Mouse (Mus musculus): ENCODE data around the gene Speg.

Gene Speg

GRCm38 (mm10) chr1:75442171-75442570 lies 67.1 kb downstream of the Speg start:
- no peak for DNase-seq (ENCODE audit: low spot score in 2 of 2)

DNA sequence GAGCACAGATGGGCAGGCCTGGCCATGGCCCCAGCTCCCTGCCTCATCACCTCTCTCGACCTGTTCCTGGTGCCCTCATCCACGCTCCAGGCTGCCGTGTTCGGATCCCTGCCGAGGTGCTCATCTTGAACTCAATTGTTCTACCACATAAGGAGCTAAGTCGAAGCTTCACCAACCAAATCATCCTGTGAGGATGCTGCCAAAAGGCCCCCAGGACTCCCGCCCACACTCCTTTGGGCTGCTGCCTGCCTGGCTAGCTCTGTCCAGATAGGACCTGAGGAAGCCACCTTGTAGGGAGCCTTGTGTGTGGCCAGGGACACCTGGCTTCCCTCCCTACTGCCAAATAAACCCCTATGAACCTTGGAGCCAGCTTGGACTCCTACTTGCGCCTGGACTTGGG lies 67.7 kb downstream of the Speg start:
- DNase-seq (ENCODE audit: low spot score in 2 of 2) = no peak

DNA sequence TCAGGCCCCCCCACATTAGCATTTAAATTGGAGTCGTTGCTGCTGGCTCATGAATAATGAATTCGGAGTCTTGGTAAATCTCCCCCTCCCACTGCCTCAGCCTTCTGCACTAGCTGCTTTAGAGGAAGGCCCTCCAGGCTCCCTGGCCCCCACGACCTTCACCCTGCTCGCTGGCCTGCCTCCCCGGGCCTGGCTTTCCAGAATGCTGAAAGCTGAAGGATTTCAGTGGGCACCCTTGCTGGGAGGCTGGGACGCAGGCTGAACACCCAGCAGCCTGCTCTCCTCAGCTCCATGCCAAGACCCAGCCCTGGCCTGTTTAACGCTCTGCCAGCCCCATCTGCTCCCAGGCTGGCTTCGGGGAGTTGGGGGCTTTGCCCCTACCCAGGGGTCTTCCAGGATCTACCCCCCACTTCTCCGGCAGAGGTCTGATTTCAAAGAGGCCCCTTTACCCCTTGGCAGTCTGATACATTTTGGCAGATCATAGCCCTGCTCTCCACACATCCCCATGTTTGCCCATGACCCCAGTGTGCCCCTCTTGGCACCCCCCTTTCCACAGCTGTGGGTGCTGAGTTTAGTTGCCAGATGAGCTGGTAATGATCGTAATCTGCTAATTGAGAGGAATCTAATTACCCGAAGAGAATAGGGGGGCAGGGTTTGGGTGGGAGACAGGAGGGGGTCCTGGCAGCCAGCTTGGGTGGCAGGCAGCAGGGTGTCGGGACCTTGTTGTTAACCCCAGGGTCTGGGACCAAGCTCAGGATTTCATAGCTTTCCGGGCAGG lies 68.3 kb downstream of the Speg start:
- no peak for DNase-seq (ENCODE audit: low spot score in 2 of 2)

GRCm38 (mm10) chr1:75444208-75444607 lies 69.1 kb downstream of the Speg start:
- DNase-seq (ENCODE audit: low spot score in 2 of 2) = no peak

DNA sequence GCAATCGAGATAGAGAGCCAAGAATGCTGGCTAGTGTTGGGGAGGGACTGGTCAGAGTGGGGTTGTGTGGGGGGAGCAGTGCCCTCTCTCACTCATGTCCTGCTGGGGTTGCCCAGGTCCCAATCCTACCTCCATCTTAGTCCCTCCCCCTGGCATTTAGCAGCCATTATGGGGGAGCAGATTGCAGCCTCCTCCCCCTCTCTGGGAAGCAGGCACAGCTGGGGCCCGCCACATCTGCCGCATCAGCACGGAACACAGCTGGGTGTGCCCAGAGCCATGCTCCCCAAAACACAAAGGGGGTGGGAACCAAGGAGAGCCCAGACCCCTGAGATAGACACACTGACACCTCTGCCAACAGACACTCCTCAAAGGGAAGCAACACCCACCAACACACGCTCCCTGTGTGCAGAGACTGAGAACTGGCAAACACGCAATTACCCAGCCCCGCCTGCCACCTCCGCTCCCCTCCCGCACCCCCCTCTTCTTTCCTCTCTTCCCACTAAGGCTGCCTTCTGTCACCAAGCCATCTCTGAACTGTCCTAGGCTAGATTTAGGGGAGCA lies 70.1 kb downstream of the Speg start:
- no peak for DNase-seq (ENCODE audit: low spot score in 2 of 2)

GRCm38 (mm10) chr1:75445751-75446611 lies 70.9 kb downstream of the Speg start:
- DNase-seq (ENCODE audit: low spot score in 2 of 2) = peak in 1 of 2 experiments; percentile 63

DNA sequence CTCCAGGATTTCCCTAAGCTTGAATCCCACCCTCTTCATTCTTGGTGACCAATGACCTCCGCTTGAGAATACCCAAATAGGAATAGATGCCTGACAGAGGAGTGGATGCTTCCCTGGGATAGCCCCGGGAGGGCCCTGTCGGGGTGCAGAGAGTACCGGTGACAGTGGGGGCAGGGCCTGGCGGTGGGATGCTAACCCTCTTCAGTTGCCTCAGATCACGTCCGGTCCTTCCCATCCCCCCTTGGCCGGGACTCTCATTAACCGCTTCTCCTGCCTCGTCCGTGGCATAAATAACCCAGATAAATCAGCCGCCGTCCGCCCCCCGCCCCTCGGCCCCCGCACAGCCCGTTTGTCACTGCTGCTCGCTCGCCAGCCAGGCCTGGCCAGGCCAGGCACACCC lies 71.6 kb downstream of the Speg start:
- no peak for DNase-seq (ENCODE audit: low spot score in 2 of 2)

DNA sequence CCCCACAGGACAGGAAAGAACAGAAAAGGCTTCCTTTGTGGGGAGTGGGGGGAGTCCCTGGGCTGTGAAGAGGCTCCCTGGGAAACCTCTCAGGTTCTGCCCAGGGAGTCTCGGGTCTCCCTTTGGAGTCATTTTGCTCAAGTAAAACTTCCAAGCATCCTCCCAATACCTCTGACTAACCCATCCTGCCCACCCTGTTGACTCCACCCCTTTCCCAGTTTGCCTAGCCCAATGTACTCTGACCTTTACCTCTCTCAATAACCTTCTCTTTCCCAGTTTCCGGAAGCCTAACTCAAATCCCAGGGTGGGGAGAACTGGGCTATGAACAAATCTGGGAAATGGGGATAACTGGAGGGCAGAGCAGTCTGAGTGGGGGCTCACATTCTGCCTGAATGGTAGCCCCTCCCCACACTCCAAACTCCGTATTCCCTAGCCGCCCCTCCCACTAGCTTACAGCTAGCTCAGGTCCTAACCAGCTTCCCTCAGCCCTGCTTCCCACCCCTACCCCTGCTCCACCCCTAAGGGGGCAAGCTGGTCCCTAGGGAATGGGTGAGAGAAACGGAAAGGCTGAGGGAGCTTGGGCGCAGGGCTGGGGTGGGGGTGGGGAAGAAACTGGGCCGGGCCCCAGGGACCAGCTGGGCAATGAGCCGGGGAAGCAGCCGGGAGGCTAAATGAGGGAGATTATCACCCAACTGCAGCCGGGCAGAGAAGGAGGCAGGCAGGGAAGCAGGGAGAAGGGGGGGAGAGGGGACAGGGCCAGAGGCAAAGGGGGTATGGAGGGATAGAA lies 72.4 kb downstream of the Speg start:
- DNase-seq (ENCODE audit: low spot score in 2 of 2) = no peak

DNA sequence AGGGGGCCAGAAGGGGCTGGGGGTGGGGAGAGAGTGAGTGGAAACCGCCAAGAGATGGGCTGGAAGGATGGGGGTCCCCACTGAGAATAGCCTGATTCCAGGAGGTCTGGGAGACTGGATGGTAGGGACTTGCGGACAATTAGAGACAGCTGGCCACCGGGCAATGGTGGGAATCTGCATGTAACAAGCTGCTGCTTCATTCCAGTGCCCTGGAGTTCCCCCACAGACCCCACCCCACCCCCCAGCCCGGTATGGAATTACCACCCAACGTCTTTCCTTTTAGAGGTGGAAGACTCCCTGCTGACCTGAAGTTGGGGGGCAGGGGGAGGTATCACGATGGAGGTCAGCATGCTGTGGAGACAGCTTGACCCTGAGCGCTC lies 72.9 kb downstream of the Speg start:
- DNase-seq (ENCODE audit: low spot score in 2 of 2) = no peak

DNA sequence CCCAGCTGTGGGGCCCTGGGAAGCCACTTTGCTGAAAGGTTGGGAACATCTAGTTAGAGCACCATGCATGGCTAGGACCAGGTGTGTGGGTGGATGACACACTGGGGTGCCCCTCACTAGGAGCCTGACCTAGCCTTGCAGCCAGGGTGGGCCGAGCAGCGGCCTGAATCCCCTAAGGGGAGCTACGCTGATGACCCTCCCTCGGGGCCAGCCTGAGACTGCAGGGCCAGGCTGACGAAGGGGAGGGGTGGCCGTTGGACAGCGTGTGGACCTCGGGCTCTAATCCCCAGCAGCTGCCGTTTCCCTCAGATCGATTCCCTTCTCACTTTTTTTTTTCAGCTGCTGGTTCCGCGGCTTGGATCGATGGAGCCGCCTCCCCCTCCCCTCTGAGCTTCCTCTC lies 73.8 kb downstream of the Speg start:
- no peak for DNase-seq (ENCODE audit: low spot score in 2 of 2)

- DNase-seq (ENCODE audit: low spot score in 2 of 2) = no peak
Observed at GRCm38 (mm10) chr1:75449377-75450135, 74.5 kb downstream of the Speg start.

- no peak for DNase-seq (ENCODE audit: low spot score in 2 of 2)
Observed at GRCm38 (mm10) chr1:75450314-75451005, 75.4 kb downstream of the Speg start, which contains the start of gene Asic4. Gene Asic4, plus strand, starts transcription at chr1:75450436.

DNA sequence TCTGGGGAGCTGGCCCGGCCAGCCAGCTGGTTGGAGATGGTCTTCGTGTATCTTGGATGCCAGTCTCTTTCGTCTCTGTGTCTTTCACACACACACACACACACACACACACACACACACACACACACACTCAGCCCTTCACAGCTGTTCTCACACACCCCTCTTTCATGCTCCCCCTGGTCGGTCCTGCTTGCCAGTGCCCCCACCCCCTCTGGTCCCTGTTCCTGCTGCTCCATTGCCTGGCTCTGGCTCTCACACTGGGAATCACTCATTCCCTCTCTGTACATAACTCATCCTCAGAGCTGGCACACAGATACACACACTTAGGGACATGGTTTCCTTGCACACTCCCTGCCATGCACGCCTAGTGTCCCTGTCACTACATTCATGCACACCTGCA lies 76.8 kb downstream of the Speg start:
- DNase-seq (ENCODE audit: low spot score in 2 of 2) = no peak

DNA sequence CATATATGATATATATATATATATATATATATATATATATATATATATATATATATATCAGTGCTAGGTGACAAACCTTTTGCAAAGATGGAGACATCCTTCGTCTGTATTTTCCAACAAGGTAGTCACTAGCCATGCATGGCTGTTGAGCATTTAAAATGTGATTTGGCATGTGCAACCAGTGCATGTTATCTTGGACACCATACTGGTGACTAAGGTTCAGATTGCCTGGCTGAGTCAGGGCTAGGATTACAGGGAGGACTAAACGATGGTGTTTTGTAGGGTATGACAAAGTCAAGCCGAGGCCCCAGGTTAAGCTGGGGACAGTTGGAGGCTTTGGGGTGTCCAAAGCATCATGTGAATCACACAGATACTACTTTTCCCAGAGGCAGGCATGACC lies 80.3 kb downstream of the Speg start:
- DNase-seq (ENCODE audit: low spot score in 2 of 2) = no peak

GRCm38 (mm10) chr1:75455948-75456347 lies 80.9 kb downstream of the Speg start:
- DNase-seq (ENCODE audit: low spot score in 2 of 2) = no peak

DNA sequence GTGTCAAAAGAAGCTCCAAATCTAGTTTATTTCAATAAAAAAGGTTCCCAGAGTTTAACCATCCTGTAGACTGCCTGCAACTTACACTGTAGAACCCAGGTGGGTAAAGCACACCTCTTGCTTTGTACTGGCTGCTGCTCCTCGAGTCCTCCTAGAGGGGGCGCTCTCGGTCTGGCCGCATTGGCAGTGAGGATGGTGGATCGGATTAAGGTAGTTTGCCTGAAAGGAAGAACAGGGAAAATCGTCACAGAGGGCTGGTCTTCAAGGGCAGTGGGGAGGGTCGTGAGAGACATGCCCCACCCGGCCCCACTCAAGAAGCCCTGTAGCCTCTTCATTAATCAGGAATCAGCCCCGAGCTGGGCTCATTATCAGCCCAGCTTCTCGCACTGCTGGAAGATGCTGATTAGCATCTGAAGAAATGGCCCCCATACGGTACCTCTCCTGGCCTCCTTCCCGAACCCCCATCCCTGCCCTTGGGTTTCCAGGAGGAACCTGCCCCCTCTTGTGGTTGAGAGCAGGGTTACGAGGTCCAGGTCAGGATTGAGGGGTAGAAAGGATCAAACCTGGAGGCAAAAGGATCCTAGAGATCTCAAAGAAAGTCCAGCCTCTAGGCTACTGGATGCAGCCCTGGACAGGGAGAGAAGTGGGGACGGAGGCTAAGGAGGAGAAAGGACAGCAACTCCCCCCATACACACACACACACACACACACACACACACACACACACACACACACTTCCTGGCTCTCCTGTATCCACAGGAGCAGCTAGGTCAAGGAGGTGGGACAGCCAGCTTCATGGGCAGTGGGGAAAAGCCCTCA lies 81.9 kb downstream of the Speg start:
- DNase-seq (ENCODE audit: low spot score in 2 of 2) = no peak

DNA sequence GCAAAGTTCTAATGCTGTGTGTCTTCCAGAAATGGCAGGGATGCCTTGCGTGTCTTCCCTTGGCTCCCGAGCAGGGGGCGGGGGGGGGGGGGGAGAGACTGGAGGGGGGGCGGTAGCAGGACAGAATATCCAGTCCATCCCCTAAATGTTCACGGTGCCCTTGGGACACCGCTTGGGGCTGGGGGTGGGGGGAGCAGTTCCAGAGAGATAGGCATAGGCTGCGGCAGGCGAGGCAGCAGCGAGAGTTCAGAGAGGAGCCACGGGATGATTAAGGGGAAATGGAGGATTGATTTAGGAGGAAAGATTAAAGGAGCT lies 82.6 kb downstream of the Speg start:
- DNase-seq (ENCODE audit: low spot score in 2 of 2) = no peak

- DNase-seq (ENCODE audit: low spot score in 2 of 2) = no peak
Observed at GRCm38 (mm10) chr1:75458025-75458788, 83.1 kb downstream of the Speg start.
